Mouse (Mus musculus) cerebral cortex, adult 2 months (tissue): ENCODE results near the gene H2-DMb1.

ENCODE experiments used
- WGBS: fragments of 180-500 bp; shearing (Covaris S2); methylation state at CpG from one replicate; pipeline ENCODE4 v1.1.7; 2018; 5-methylcytosine and 5-hydroxymethylcytosine counted together

Gene H2-DMb1

DNA sequence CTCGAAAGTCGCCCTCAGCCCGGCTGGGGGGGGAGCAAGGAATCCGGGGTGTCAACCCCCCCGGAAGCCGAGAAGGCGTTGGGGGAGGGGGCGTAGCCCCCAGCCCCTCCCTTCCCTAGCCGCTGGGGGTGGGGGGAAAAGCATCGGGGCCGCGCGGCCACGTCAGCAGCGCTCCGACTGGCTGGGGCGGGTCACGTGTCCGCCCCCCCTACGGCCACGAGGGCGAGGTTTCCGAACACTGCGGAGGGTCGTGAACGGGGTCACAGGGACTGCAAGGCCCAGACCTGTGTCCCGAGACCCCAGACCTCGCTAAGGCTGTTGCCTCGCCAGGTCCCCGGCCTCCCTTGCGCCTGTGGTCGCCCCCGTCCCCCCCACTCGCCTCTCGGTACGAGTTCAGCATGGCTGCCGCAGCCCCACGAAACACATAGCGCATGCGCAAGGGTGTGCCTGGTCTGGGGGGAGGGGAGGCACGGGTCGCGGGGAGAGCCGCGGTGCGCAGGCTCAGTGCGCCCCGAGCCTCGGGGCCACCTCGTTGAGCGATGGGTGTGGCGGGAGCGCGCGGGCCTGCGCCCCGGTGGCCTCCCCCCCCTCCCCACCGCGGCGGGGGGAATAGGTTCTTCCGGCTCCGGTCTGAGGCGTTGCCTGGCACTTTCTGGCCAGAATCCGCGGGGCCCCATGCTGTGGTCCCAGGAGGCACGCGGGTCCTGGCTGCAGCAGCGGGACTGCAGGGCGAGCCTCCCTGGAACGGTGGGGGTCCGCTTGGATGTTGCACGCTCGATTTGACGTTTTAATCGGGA, 30.5 kb upstream of the H2-DMb1 start, which contains the start of gene Brd2:
Gene Brd2, minus strand, starts transcription at position 447 of the 797 bp plus-strand sequence.
- under 1% methylated on average over 75 of the region's 75 CpGs for WGBS

DNA sequence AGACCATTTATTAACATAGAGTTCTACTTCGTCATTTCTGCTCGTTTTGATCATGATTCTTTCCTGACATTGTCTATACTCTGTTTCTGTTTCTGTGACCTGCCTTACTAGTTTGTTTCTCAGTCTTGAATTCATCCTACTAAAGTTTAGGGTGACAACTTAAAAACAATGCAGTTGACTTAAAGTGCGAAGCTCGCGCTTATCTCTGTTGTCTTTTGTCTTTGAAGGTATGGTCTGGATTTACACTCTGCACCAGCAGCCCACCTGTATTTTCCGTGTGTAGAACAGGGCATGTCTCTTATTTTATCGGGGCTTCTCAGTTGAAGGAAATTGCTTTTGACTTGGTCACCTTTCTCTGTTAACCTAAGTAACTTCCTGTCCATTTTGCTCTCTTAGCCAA, 29.8 kb upstream of the H2-DMb1 start:
- 2% methylated on average over 7 of the region's 7 CpGs for WGBS

DNA sequence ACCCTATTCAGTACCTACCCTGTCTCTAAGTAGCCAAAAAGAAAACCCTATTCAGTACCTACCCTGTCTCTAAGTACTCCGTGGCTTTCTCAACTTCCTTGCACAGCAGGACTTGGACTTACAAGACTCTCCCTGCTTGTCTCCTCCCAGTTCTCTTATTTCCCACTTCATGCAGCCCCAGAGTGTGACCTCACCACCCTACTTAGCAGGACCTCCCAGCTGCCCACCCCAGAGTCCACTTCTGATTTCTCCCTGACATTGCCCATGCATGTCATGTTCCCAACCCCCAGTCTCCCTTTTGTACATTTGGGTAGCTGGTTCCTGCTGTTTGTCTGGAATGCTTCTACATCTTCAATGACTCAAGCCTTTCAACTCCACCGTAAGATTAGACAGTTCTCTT, 29.4 kb upstream of the H2-DMb1 start:
- 0% methylated on average over 2 of the region's 2 CpGs for WGBS

DNA sequence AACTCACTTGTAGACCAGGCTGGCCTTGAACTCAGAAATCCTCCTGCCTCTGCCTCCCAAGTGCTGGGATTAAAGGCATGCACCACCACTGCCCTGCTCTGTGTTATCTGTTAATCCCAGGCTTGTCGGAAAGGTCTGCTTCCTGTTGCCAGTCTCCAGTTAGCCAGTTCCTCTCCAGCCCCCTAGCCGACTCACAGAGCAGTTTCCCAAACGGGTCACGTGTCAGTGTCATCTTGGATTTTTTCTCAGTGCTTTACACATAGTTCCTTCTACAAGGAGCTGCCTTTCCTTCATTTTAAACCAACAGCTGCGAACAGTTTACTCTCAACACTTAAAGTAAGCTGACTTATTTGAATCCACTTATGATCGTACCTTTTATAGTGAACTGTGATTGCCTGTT, 28.2 kb upstream of the H2-DMb1 start:
- 75% methylated on average over 6 of the region's 6 CpGs for WGBS

DNA sequence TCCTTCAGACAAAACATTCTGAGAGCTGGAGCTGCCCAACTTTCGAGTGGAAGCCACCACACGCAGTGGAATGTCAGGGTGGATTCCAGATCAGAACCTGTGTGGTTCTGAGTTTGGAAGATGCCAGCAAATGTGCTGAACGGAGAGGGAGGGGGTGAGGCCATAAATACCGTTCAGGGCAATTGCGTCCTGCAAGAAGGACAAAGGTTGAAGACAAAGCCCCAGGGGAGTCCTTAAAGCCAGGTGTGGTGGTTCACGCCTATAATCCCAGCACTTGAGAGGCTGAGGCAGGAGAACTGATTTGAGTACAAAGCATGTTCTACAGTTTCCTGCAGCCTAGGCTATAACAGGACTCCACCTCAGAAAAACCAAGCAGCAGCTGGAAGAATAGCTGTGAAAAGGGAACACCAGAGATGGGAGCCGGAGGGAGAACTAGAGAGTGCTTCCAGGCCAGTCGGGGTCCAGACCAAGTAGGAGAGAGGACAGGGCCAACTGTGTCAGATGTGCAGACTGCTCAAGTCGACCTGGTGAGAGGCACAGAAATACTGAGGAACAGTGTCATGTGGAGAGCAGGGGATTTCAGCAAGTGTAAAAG, 25.9 kb upstream of the H2-DMb1 start:
- WGBS = 42% methylated on average over 9 of the region's 9 CpGs

DNA sequence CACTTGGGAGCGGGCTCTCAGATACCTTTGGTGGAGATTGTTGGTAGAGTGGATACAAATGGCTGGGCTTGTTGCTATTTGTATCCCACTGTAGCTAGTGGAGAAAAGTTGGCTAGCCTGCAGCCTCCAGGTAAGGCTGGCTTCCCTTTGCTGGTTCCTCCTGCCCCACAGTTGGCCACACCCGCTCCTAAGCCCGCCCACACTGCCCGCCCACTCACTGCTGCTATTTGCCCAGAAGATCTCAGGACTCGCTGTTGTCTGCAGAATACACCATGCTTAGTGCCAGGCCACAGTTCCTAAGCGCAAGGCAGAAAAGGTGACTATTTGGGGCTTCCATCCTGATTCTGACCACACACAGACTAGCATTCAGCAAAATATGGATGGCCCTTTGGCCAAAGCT, 25.4 kb upstream of the H2-DMb1 start:
- 27% methylated on average over 6 of the region's 6 CpGs for WGBS

DNA sequence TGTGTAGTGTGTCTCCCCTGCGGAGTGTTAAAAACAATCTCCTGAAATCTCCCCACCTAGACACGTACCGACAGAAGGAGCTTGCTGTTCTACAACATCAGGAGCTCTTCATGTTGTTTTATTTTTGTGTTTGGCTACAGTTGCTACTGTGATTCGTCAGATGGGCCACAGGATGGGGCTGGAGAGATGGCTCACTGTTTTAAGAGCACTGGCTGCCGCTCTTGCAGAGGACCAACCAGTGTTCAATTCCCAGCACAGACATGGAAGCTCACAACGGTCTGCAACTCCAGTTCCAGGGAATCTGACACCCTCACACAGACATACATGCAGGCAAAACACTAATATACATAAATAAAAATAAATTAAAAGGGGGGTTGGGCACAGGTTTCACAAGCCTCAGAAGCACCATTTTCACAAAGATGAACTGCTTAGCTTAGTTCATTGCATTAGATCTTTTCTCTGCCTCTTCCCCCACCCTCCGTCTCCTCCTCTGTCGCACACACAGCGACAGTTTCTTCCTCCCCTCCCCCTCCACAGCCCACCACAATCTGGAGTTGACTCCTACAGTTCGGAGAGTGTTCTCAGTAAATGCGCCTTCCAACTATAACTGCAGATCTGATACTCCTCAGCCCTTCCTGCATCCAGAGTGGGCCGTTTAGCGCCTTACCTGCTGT, 24.5 kb upstream of the H2-DMb1 start:
- 27% methylated on average over 13 of the region's 13 CpGs for WGBS

DNA sequence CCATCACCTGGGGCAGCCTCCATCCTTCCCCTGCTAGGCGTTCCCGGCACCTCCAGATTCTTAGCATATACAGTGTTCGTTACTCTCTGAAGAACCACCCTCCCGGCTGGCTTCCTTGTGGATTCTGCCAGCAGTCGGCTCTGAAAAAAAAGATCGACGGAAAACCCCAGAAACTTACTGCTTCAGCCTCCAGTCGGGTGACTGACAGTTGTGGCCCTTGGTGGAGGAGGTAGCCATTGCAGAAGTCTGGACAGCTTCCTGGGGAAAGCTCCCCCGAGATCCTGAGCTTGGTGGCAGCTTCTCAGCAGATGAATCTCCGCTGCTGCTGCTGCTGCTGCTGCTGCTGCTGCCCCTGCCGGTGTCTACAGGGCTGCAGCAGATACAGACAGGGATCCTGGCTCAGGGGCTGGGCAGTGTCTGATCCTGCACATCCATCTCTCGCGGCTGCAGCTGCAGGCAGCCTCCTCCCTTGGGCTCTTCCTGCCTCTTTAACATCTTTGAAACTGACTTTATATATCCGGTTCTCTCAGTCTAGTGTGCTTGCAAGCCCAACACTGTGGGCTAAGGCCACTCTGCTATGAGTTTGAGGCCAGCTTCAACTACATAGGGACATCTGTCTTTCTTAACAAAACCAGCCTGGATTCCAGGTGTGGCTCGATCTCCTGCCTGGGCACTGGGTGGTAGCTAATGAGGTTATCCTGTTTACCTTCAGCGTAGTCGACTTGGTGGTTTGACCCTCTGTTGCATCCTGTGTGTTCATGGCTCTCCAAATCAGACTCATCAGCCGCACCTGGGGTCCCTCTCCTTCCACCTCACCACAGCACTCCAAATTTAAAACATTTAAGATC, 23.7 kb upstream of the H2-DMb1 start:
- WGBS = 20% methylated on average over 18 of the region's 18 CpGs

DNA sequence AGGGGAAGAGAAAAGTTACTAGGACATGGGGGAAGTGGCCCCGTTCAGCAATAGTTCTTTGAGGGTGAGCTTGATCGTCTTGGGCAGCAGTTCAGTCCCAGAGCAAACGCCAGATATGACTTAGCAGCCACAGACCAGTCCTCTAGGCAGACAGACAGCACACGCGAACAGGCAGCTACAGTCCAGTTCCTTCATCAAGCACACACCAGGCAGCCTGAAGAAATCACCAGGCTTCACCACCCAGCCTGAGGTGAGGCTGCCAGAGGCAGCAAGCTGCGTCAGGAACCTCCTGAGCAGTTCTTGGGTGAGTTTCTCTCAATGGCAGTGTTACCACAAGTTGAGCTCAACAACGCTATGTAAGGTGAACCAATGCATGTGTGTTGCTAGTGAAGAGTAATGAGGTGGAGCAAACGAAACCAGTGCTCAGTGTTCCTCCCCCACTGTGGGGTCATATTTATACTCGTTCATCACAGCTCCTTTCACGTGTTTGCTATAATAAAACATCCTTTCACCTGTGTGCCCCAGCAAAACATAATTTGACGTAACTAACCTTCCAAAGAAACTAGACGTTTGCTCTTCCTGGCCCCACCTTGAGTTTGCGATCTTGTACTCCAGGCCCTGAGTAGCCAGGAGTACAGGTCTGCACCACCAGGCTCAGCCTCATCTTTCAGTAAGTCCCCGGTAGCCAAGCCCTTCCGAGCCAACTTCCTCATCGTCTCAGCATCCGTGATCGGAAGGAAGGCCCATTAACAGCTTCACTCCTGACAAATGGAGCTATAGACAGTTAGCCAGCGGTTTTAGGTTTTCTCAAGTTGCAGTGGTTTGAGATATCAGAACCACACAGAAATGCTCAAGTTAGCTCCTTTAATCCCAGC, 22.6 kb upstream of the H2-DMb1 start:
- WGBS = 81% methylated on average over 19 of the region's 19 CpGs

DNA sequence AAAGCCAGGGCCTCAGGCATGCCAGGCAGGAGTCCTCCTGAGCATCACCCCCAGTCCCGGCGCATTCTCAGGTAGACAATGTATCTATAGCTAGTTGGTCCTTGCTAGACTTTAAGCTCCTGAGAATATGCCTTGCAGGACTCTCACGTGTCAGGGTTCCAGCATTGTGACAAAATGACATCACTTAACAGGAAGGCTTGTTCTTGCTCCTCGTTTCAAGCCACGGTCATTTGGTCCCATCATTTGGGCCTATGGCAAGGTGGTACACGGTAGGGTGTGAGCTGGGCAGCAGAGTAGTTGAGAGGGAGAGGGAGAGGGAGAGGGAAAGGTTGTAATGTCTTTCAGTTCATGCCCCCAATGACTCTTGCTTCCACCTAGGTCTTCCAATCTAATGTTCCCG, 21.0 kb upstream of the H2-DMb1 start:
- 71% methylated on average over 7 of the region's 7 CpGs for WGBS

DNA sequence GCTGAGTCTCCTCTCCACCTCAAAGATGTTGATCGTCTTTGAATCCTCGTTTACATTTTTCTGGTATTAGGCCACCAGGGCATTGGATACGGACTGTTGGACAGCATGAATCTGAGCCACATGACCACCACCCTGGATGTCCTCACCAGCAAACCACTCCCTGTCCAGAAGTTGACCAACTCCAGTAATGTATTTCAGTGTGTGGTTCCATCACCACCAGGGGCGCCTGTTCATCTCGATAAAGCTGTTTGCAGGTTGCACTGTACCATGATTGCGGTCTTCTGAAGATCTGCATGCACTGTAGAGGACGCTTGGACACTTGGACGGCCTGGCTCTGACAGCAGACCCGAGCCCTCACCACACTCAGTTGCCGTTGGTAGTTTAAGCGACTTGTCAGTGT, 19.6 kb upstream of the H2-DMb1 start:
- 80% methylated on average over 11 of the region's 11 CpGs for WGBS

DNA sequence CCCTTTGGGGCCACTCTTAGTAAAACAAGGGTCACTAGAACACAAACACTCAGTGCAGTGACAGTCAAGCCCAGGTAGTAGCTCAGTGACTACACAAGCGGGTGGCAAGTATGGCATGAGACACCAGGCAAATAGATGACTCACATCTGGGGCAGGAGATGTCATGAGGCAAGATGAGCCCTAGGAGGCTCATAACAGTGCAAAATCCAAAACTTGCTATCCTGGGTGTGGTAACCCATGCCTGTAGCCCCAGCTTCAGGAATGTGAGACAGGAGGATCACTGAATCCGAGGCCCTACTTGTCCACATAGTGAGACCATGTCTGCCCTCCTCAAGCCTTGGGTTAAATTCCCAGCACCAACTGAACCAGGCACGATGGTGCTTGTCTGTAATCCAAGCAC, 18.4 kb upstream of the H2-DMb1 start:
- 88% methylated on average over 3 of the region's 3 CpGs for WGBS

DNA sequence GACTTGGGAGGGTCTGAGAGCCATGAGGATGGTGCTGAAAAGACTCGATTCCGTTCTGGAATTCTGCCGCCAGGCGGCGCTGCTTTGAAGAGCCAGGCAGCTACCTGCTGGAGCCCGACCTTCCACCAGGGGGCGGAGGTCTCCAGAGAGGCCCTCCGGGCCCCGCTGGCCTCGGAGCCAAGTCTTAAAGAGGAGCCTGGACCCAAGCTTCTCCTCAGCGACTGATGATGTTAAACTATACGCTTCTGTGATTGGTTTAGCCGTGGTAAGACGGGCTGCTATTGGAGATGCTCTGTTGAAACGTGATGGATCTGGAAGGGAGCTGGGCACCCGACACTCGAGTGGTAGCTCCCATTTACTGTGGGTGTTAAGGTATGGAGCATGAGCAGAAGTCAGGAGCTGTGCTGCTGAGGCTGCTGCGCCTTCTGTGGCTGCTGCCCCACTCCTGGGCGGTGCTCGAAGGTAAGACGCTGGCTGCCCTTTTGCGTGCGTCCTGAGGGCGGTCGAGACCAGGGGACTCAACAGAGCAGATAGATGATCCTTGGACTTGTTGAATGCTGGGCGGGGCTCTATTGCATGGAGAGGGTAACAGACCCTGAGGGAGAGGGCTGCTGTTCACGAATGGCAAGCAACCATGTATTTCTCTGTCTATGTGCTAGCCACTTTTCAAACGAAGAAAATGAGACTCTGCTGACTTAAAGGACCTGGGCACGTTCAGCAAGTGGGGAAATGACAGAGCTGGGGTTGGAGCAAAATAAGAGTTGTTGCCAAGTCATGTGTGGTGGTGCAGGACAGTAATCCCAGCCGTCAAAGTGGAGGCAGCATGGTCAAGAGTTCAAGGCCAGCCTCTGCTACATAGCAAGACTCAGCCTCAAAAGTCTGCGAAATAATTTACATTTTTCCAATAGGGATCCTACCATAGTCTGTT, 17.3 kb upstream of the H2-DMb1 start:
- WGBS = 5% methylated on average over 31 of the region's 31 CpGs

DNA sequence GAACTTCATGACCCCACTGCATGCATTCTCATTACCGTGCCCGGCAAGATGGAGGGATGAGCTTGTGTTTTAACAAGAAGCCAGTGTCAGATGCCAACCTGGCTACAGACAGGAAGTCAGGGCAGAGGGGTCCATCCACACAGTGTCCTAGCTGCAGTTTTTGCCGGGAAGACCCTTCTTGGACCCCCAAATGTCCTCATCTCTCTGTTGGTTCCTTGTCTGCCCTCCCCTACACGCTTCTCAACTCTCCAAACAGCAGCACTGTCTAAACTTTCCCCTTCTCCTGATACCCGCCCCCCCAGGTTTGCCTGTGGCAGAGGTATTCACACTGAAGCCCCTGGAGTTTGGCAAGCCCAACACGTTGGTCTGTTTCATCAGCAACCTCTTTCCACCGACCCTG, 15.3 kb upstream of the H2-DMb1 start:
- 83% methylated on average over 7 of the region's 7 CpGs for WGBS

DNA sequence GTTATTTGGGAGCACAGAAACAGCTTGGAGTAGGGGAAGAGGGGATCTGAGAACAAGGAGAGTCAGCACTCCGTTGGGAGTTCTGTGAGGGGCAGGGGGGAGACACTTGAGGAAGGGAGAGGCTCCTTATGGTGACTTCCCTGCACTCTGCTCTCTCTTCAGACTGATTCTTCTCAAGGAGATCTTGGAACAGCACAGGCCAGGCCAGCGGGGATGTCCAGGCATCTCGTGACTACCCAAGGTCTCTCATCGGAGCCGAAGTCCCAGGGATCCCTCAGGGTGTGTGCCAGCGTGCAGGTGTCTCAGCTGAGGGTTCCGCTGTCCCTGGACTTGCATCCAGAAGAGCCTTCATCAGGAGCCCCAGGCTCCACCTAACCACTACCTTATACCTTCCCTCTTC, 14.2 kb upstream of the H2-DMb1 start:
- 90% methylated on average over 7 of the region's 7 CpGs for WGBS

DNA sequence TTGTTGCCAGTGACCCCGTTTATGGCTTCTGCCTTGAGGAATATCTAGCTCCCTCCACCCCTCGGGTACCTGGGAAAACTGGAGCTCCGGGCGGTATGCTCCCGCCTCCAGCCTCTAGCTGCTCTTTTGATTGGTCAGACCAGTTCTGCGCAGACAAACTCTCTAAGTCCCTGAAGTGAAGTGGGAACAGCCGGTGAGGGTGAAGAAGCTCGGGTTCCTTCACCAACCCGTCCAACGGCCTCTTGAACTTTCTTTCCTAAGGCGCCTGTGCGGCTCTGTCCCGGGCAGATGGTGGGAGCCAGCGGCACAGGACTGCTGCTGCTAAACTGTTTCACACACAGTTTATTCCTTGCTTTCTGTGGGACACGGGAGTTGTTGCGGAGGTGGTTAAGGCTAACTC, 13.5 kb upstream of the H2-DMb1 start:
- WGBS = 12% methylated on average over 16 of the region's 16 CpGs

DNA sequence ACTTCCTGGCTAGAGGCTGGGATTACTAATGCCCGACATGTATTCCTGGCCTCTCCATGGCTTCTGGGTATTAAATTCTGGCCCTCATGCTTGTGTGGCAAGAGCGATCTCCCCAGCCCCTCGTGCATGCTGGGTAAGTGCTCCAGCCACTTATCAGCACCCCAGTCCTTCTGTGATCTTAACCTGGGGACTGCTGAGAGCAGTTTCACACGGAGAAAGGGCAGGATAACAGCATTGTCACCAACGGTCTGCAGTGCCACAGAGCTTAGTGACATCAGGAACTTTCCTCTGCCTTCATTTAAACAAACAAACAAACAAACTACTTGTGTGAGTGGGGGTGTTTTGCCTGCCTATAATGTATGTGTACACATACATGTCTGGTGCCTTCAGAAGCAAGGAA, 12.6 kb upstream of the H2-DMb1 start:
- WGBS = 43% methylated on average over 5 of the region's 5 CpGs

DNA sequence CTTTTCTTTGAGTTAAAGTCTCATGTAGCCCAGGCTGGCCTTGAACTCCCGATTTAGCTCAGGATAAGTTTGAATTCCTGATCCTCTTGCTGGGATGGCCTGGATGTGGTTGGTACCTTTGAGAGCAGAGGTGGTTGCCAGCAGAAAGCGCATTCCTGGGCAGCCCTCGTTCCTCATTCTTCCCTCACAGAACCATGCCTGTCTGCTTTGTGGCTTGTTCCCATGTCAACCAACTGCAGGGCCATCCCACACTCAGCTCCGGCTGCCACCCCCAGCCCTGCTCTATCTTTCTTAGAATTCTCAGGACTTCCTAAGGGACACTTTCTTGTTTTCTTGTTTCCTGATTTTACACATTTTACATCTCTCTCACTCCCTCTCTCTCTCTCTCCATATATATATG, 11.4 kb upstream of the H2-DMb1 start:
- 46% methylated on average over 4 of the region's 4 CpGs for WGBS

DNA sequence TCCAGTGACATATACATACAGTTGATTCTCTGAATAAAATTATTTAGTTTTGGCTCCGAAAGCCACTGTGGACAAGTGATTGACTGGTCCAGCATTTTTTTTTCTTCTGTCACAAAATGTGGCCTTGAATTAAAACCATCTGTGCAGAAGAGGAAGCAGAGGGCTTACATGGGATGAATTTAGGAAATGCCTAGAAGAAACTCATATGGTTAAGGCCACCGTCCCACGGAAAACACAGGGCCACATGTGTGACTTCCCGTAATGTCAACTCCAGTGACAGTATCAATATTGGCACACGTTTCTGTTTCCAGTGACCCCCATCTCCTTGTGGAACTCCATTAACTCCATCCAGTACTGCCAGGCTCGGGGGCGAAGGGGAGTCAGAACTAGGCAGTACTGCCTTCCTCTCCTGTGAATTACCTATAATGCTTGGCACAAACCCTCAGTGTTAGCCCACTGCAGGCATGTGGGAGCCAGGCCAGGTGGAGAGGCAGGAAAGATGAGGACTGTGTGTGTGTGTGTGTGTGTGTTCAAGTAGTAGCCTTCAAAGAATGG, 10.3 kb upstream of the H2-DMb1 start:
- 84% methylated on average over 7 of the region's 7 CpGs for WGBS

DNA sequence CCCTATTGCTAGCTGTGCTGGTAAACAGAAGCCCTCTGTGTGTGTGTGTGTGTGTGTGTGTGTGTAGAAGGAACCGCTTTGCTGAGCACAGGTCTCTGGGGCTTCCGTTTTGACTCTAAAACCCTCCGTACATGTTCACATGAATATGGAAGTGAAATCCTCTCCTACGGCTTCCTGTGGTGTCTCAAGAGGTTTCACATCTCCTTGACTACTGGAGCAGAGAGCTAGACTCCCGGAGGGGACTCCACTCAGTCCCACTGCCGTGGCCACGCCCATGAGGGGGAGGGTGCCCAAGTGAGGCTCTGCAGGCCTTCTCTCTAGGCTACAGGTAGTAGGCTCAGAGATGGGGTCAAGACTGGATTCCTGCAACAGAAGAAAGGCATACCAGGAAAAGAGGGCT, 9.8 kb upstream of the H2-DMb1 start, which contains the start of gene H2-DMb2:
Gene H2-DMb2, plus strand, starts transcription at position 275 of the 400 bp plus-strand sequence.
- WGBS = 29% methylated on average over 7 of the region's 7 CpGs
